Mouse (Mus musculus) brown adipose tissue, adult 24 weeks (tissue): Measurements from ENCODE around the gene Nol12. TPM values are rescaled to one million over a fixed set of nuclear protein-coding genes. Genes with fewer than 3 reads are reported as not detected.

ENCODE experiments used
- H3K27ac ChIP-seq: fragments of 200-500 bp; replicated peaks from 2 replicates; pipeline ENCODE4 v1.5.1; 2012; ENCODE audit warnings: low read depth, mild to moderate bottlenecking, low read length
- H3K4me1 ChIP-seq: fragments of 200-500 bp; 2 replicates; pipeline ENCODE4 v1.6.1; 2012; ENCODE audit warnings: low read length, mixed read lengths; ENCODE audit not compliant: control insufficient read depth, insufficient read depth, insufficient read length
- H3K4me3 ChIP-seq: fragments of 200-500 bp; 2 replicates; pipeline ENCODE4 v1.5.1; 2012; ENCODE audit warnings: low read depth, mild to moderate bottlenecking, low read length, moderate library complexity; ENCODE audit not compliant: insufficient read depth
- polyA plus RNA-seq: library from polyadenylated mRNA; stranded (reverse); fragments of >200 nt; gene quantifications from 2 replicates; pipeline ENCODE4 v1.2.4, GENCODE M21; 2012; ENCODE audit not compliant: missing spikeins, insufficient read depth, insufficient read length

The Nol12 gene
- polyA plus RNA-seq, 1 experiment, result 22.6 TPM

- Histone ChIP-seq H3K4me3 (no peak overlapping the region), H3K27ac (no peak overlapping the region), H3K4me1 (no peaks in the 10 kb centered on the region)
Observed at GRCm38 (mm10) chr15:78908982-78909381, 25.8 kb upstream of the Nol12 start.

DNA sequence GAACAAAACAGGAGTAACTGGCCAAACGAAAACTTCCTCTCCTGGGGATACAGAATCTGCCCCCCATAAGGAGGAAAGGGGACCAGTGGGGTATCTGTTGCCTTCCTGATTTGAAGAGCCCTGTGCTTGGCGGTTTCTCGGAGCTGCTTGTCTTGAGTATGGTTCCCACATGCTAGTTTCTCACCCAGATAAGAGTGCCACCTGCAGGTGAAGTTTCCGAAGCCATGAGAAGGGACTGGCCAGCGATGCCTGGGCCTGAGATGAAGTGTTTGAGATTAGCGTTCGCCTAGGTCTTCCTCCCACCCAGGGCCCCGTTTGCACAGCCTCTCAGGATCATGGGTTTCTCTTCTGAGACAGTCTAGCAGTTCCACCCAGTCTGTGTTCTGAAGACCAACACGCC lies 22.7 kb upstream of the Nol12 start:
- Histone ChIP-seq H3K4me3 (no peak overlapping the region), H3K4me1 (no peaks in the 10 kb centered on the region), H3K27ac (no peak overlapping the region)

- peak within 1 kb of the TSS; percentile 48 for H3K4me3 ChIP-seq
- no peak within 1 kb of the TSS for H3K27ac ChIP-seq
- H3K4me1 ChIP-seq, result peaks cover 6% of the 10 kb centered on the region
Observed at GRCm38 (mm10) chr15:78913632-78914090, 21.1 kb upstream of the Nol12 start, which contains the start of gene Pdxp. TSS of gene Pdxp (plus strand) at chr15:78913919.

DNA sequence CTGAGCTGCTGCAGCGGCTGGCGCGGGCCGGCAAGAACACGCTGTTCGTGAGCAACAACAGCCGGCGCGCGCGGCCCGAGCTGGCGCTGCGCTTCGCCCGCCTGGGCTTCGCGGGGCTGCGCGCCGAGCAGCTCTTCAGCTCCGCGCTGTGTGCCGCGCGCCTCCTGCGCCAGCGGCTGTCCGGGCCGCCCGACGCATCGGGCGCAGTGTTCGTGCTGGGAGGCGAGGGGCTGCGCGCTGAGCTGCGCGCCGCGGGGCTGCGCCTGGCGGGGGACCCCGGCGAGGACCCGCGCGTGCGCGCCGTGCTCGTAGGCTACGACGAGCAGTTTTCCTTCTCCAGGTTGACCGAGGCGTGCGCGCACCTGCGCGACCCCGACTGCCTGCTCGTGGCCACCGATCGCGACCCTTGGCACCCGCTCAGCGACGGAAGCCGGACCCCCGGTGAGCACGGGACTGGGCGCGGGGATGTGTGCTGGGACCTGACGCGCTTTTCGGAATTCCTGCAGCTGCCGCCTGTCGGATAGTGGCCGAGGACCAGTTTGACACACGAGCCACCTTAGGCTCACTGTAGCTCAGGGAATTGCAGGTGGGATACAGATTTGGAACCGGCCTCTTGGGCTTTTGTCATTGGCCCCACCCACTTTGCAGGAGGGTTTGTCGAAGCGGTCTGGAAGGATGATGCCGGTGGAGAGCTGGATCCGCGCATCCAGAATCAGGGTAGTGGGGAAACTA lies 20.5 kb upstream of the Nol12 start:
- Histone ChIP-seq H3K4me1 (peaks cover 6% of the 10 kb centered on the region), H3K27ac (no peak overlapping the region), H3K4me3 (peak overlapping the region; percentile 48)

DNA sequence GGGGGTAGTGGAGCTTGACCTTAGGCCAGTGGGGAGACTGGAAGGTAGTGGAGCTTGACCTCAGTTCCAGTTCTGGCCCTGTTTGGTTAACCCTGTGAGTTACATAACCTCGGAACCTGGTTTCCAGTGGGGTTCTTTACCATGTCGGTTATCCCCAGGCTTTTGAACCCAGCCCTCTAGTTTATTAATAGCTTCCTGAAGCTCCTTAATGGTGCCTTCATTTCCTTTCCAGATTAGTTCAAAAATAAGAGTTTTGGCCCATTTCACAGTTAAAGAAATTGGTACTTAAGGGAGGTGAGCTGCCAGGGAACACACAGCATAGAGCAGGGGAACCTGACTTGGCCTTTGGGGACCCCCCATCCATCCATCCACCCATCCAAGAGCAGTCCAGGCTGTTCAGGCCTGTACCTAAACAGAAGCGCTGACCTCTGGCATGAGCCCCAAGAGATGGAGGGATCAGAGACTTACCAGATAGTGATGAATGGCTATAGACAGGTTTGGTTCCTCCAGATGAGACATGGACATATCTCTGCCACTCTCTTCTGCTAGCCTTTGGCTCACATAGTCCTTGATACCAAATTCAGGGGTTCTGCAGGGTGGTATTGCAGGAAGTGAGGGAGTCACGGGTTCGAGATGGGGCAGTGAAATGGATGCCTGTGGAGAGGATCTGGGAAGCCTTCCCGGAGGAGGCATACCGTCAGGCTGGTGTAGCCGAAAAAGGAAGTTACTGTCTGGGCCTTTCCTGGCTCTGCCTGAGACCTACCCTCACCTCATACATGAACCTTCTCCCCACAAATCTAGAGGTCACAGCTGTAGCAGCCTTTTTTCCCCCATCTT lies 19.7 kb upstream of the Nol12 start:
- Histone ChIP-seq H3K27ac (no peak overlapping the region), H3K4me1 (peaks cover 6% of the 10 kb centered on the region), H3K4me3 (0 out of 2 replicates have a peak overlapping the region, but pooled peaks have one; percentile 48)

DNA sequence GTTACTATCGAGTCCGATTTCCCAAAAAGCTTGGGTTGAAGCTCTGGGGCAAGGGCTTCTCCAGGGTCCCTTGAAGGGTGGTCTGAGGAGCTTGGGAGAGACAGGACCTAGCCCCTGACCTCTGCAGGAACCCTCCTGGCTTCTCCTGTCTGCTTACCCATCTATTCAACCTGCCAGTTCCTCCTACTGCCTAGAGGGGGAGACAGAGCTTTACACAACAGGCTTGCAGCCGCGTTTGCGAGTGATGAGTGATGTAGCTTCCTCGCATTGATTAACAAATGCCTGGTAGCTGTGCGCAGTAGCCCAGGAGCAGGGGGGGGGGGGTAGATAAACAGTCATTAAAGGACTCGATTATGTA lies 19.1 kb upstream of the Nol12 start:
- Histone ChIP-seq H3K4me1 (peaks cover 6% of the 10 kb centered on the region), H3K4me3 (no peak overlapping the region), H3K27ac (no peak overlapping the region)

DNA sequence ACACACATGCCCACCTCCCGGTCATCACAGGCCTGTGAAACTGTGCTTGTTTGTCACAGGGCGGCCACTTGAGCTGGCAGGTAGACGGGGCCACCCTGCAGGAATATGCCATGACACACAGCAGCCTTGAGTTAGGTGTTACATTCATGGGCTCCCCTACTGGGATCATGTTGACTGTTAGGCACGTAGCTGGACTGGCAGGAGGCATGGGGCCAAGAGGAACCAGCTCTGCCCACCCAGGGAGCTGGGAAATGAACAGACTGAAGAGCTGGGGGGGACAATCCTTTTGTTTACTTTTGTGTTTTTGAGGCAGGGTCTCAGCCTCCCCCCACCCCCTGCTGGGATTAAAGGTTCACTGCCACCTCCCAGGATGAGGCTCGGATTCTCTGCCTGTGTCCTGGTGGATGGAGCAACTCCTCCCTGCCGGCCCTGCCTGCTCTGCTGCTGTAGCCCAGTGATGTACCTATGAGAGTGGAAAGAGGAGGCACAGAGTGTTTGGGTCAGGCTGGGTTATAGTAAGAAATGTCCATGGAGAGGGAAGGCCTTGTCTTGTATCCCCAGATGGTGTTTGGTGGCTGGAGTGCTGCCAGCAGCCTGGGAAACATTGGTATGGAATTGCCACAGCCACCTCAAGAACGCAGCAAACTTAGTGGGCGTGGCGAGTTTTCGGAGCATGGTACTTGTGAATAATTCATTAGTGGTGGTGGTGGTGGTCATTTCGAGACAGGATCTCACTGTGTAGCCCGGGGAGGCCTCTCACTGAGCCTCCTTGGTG lies 18.5 kb upstream of the Nol12 start:
- Histone ChIP-seq H3K27ac (0 out of 2 replicates have a peak overlapping the region, but pooled peaks have one; percentile 10), H3K4me1 (peaks cover 6% of the 10 kb centered on the region), H3K4me3 (no peak overlapping the region)

DNA sequence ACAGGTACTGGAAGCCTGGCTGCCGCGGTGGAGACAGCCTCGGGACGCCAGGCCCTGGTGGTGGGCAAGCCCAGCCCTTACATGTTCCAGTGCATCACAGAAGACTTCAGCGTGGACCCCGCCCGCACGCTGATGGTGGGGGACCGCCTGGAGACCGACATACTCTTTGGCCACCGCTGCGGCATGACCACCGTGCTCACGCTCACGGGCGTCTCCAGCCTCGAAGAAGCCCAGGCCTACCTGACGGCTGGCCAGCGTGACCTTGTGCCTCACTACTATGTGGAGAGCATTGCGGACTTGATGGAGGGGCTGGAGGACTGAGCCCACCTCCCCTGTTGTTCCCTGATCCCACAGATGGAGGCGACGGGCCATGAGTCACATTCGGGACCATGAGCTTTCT lies 16.6 kb upstream of the Nol12 start:
- Histone ChIP-seq H3K27ac (peak overlapping the region; percentile 68), H3K4me1 (peaks cover 6% of the 10 kb centered on the region), H3K4me3 (no peak overlapping the region)

DNA sequence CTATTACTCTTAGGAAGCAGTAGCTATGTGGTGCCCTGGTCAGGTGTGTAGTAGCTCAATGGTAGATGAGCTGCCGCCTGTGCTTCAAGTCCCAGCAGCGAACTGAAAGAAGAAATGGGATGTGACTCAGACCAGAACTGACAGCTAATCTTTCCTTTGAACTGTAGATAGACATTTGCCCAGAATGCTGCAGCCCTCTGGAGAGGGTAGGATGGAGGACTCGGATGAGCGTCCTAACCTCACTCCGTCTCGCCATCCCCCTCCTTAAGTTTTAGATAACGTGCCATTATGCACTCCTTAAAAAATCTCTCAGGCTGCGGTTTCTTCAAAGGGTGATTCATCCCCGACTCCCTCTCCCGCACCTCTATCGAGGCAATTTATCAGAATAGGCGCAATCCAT lies 14.8 kb upstream of the Nol12 start:
- Histone ChIP-seq H3K4me1 (peaks cover 7% of the 10 kb centered on the region), H3K4me3 (no peak overlapping the region), H3K27ac (no peak overlapping the region)

- H3K4me1 ChIP-seq, result peaks cover 12% of the 10 kb centered on the region
- no peak overlapping the region for H3K27ac ChIP-seq
- H3K4me3 ChIP-seq, result no peak overlapping the region
Observed at GRCm38 (mm10) chr15:78922700-78923099, 12.0 kb upstream of the Nol12 start.

- no peak overlapping the region for H3K4me3 ChIP-seq
- peaks cover 6% of the 10 kb centered on the region for H3K4me1 ChIP-seq
- no peak overlapping the region for H3K27ac ChIP-seq
Observed at GRCm38 (mm10) chr15:78923585-78923984, 11.1 kb upstream of the Nol12 start.

- Histone ChIP-seq H3K4me1 (peaks cover 6% of the 10 kb centered on the region), H3K27ac (peak overlapping the region; percentile 56)
Observed at GRCm38 (mm10) chr15:78925129-78925528, 9.6 kb upstream of the Nol12 start.

GRCm38 (mm10) chr15:78926021-78926919 lies 8.5 kb upstream of the Nol12 start, which contains the start of gene Lgals1:
TSS of gene Lgals1 (plus strand) at chr15:78926725.
- Histone ChIP-seq H3K4me3 (peak within 1 kb of the TSS; percentile 76), H3K4me1 (peaks cover 6% of the 10 kb centered on the region), H3K27ac (peak within 1 kb of the TSS; percentile 91)

More at GRCm38 (mm10) chr15:78925129-78925528, 9.6 kb upstream of the Nol12 start:
- no peak overlapping the region for H3K4me3 ChIP-seq
